Mouse (Mus musculus): ENCODE data around the gene Cdk11b.
A peak's percentile ranks its signal among the peaks of the same experiment; 100 is the strongest.
"Not testable (repeated sequence)": the region's sequence is repeated elsewhere in the genome, so short reads cannot be mapped to it uniquely, and the experiment has no call there.

Cdk11b gene

DNA sequence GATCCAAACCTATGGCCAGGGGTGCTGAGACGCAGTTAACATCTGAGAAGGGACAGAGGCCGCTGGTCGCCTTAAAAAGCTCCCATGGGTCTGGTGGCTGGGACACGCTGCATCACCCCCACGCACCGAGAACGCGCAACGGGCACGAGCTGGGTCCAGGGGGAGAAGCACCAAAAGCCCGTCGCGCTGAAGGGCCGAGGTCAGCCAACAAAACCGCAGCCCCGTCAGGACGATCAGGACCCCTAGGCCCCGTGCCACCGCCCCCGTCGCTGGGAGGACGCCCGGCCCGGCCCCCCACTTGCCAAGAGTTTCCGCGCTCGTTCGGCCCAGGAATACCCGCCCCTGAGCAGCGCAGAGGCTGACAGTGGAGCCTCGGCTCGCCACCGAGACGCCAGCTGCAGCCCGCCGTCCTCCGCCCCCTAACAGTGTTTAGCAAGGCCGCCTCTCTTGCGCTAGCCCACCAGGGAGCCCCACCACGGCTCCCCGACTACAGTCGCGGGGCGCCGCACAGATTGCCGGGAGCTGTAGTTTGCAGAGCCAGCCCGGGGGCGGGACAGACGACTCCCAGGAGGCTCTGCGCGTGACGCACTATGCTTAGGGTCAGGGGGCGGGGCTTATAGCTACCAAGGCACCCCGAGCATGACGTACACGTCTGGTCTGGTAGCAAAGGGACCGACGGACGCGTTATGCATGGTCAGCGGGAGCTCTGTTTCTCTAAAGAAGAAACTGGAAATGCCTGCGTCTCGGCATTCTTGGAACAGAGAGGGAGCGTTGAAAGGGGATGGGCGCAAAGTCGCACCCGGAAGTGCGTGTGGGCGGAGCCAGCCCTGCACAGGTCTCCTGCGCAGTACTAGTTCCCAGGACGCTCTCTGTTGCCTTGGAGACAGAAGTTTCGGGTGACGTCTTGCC lies 44.3 kb downstream of the Cdk11b start, which contains the start of gene Mib2:
Gene Mib2 (minus strand): TSS at position 510 of the 909 bp plus-strand sequence.
- peak; percentile 97 for DNase-seq (ENCODE audit: low spot score)

DNA sequence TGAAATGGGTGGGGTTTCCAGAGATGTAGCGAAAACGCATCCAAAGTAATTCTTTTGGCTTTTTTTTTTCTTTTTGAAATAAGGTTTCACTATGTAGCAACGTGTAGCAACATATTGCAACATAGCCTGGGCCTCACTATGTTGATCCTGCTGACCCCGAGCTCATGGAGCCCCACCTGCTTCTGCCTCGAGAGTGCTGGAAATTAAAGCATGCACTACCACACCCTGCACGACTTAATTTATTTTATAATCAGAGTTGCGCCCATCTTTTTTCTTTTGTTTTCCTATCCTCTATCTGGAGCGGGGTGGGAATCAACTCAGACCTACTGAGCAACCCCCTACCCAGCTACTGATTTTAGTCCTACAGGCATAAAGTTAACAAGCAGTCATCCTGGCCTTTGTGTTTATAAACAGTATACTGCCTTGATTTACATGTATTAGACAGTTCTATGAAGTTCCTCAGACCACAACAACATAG lies 45.0 kb downstream of the Cdk11b start:
- no peak for DNase-seq (ENCODE audit: low spot score)

DNA sequence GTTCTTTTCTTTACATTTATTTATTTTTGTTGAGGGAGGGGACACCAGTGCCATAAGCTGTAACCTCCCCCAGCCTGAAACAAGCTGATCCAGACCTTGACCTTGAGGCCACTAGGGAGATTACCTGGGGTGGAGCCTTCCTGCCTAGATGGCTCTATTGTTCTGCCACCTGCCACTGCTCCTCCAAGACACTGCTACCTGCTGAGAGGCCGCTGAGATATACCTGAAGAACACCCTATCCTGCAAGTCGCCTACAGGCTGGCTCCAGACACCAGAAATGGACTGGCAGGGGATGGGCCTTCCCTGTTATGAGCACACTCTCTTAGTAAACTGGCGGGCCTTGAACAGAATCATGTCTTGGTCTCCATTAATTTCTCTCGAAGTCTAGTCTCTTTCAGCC lies 45.6 kb downstream of the Cdk11b start:
- DNase-seq (ENCODE audit: low spot score) = not testable (repeated sequence)

DNA sequence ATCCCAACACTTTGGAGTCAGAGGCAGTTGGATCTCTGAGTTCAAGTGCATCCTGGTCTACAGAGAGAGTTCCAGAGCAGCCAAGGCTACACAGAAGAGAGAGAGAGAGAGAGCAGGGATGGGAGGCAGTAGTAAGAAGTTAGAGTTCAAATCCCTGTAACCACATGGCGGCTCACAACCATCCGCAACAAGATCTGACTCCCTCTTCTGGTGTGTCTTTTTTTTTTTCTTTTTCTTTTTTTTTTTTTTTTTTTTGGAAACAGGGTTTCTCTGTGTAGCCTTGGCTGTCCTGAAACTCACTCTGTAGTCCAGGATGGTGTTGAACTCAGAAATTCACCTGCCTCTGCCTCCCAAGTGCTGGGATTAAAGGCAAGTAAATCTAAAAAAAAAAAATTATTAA lies 47.4 kb downstream of the Cdk11b start:
- DNase-seq (ENCODE audit: low spot score) = no peak

DNA sequence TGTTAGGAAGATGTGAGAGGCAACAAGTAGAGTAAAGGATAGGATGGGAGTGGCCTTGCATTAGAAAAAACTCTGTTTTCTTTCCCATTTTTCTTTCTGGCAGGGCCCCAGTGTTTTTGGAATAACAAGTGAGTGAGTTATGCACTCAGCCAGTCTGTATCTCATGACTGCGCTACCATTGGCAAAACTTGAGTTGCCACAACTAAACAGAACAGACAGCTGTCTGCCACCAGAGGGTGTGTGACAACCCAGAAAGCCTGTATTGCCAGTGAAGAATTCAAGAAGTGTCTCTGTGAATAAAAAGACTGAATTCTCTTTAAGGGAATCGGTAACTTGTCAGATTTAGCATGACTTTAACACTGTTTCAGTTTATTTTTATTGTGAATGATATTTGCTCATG lies 51.3 kb downstream of the Cdk11b start:
- no peak for DNase-seq (ENCODE audit: low spot score)

DNA sequence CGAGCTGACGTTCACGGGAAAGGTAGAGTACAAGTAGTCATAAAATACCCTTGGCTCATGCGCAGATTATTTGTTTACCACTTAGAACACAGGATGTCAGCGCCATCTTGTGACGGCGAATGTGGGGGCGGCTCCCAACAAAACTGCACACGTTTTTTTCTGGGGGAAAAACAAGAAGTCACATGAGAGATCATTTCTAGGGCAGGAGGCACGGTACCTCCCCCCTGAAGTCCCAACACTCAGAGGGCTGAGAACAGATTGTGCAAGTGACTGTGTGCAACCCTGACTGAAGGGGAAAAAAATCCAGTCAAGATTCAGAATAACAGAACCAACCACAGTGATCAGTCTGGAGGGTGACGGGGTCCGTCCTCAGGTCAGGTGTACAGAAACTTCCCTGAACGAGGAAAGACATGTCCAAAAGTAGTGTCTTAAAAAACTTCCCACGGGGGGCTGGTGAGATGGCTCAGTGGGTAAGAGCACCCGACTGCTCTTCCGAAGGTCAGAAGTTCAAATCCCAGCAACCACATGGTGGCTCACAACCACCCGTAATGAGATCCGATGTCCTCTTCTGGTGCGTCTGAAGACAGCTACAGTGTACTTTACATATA lies 59.1 kb downstream of the Cdk11b start:
- not testable (repeated sequence) for DNase-seq (ENCODE audit: low spot score)

DNA sequence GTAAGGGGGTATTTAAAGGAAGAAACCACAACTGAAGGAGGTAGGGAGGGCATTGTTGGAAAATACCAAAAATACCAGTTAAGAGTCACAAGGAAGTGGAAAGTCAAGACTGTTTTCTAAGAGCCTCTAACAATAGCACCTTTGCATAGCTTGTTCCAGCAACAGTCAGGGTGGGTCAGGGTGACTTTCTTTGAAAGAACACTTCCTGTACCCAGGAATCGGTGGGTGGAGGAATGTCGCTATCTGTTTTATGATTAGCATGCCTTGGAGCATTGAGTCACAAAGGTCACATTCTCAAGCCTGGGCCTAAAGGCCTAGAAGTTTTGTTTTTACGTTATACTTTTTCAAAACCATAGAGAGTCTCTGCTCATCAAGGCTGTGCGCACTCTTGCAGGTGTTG lies 63.1 kb downstream of the Cdk11b start:
- not testable (repeated sequence) for DNase-seq (ENCODE audit: low spot score)

DNA sequence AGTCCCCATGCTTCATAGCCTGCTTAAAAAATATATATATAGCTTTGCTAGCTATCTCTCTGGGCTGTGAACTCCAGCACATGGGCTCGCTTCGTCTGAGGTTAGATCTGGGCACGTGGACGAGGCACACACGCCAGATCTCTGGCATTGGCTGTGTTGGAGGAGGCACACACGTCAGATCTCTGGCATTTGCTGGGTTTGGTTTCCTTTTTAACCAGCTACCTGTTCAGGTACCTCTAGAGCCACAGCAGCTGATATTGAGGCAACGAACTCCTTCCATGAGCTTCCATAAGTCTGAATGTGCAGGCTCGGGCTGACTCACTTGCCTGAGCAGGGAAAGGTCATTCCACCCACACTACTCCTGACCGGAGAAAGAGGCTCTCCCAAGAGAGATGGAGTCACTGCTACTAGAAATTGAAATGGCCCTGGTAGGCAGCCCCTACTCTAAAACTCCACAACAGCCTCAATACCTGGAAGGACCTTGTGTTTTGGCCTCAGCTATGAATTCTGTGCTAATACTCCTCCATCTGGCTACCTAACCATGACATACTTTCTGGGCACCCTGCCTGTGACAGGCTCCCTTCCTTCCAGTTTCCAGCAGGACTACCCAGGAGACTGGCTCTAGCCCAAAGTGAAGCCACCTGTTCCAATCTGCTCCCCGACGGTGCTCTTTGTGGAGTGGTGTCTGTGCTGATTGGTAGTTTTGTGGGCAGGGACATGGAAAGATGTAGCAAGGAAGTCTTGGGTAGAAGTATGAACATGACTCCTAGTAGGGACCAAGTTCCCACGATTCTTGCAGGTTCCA lies 66.1 kb downstream of the Cdk11b start:
- no peak for DNase-seq (ENCODE audit: low spot score)

DNA sequence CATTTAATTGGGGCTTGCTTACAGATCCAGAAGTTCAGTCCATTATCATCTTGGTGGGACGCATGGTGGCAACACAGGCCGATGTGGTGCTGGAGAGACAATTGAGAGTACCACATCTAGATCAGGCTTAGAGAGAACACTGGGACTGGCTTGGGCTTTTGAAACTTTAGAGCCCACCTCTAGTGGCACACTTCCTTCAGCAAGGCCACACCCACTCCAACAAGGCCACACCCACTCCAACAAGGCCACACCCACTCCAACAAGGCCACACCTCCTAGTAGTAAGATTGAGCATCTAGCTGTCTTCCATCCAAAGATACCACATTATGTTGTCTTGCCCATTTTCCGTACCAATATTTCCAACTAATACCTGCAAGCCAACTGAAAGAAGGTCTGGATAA lies 67.8 kb downstream of the Cdk11b start:
- no peak for DNase-seq (ENCODE audit: low spot score)

DNA sequence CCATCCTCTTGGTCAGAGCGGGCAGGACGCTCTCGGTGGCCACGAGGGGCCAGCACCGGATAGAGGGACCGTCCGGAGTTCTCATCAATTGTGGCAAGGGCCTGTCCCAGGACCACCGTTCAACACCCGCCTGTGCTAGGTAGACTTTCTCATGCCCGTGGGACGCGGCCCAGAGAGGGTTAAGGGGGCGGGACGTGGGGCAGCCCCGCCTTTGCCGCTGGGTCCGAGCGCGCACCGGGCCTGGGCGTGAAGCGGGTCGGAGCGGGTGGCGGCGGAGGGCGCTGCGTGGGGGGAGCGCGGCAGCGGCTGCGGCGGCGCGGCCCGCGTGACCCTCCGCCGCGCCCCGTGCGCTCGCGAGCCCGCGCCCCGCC lies 69.4 kb downstream of the Cdk11b start, which contains the start of gene Fndc10:
Gene Fndc10 (plus strand): TSS at position 232 of the 371 bp plus-strand sequence.
- DNase-seq (ENCODE audit: low spot score) = peak; percentile 74

DNA sequence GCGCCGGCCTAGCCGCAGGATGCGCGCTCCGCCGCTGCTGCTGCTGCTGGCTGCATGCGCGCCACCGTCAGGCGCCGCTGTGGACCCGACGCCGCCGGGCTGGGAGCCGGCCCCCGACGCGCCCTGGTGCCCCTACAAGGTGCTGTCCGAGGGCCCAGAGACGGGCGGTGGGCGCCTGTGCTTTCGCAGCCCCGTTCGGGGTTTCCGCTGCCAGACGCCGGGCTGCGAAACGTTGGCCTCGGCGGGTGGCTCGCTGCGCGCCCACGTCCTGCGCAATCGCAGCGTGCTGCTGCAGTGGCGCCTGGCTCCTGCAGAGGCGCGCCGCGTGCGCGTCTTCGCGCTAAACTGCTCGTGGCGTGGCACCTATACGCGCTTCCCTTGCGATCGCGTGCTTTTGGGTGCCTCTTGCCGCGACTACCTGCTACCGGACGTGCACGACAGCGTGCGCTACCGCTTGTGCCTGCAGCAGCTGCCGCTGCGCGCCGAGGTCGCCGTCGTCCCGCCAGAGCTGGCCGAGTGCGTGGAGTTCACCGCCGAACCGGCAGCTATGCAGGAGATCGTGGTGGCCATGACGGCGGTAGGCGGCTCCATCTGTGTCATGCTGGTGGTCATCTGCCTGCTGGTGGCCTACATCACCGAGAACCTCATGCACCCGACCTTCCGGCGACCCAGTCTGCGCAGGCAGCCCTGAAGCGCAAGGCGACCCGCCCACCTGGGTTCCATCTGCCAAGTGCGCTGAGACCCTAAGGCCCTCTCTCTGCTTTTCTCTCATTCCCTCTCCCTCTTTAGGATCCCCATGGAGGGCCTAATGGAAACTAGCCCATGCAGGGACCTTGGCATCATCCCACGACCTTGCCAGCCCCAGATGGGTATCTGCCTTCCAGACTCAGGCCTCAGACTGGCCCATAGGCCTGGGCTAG lies 70.1 kb downstream of the Cdk11b start:
- DNase-seq (ENCODE audit: low spot score) = peak; percentile 61

DNA sequence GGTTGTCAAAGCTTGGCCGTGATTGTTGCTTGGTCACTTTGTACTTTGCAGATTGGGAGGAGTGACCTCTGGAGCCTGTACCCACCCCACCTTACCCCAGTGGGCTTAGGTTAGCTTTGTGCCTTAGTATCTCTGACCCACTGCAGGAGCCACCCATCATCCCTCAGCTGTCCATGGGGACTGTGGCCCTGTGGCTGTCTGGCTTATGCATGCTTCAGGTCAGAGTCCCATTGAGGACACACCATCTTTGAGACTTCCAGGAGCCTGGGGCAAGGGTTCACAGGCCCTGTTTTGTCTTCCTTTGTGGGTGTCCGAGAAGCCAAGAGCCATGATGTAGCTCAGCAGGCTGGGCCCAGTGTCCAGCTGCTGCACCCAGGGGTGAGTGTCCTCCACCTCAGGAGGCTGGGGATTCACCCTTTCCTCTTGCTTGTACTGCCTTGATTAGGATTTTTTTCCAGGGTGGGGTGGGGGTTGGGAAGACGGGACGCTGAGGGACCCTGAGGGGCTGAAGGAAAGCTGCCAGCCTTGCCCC lies 70.9 kb downstream of the Cdk11b start:
- no peak for DNase-seq (ENCODE audit: low spot score)

DNA sequence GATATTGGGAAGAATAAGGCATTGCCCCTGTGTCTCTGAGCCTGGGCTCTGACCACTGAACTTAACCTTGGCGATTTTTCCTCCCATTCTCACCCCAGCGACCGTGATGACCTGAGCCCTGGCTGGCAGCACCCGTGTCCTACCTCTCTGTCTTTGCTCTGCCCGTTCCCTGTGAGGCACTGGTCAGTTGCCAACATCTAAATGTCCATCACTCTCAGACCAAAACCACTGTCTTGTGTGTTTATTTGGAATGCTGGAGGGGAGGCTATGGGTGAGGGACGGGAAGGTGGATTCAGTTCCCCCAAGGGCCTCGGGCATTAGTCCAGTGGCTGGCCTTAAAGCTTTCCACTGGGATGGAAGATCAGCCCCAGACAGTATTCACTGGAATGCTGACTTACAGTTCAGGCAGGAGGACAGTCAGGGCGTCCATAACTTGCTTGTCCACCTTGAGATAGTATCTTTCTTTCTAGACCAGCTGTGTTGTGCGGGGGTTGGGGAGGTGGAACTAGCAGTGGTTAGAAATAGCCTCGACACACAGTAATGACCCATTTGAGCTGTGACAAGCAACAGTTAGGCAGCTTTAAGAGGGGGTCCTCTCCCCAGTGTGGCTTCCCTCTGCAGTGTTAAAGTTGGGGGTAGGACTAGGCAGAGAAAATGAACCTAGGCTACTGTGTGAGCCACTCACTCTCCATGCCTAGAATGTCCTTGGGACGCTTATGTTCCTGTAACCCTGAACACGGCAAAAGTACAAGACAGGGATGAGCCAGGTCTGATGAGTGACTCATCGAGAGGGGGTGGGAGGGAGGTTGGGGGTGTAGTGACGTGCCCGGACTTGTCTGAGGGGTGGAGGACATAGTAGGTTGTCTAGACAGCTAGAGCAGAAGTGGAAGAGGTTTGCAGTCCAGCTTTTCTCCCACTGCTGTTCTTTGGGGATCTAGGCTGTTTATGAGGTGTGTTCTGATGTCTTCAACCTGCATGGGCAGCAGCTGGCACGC lies 71.9 kb downstream of the Cdk11b start:
- DNase-seq (ENCODE audit: low spot score) = no peak

Measured in embryo, embryonic 10 days (tissue).